Mouse (Mus musculus): ENCODE measurements around the gene Unc93b1. TPM values are rescaled to one million over a fixed set of nuclear protein-coding genes. Genes with fewer than 3 reads are reported as not detected.
A peak's percentile ranks its signal among the peaks of the same experiment; 100 is the strongest.

Unc93b1 gene
- total RNA-seq (2021), result 10 to 100 TPM; 15.0 to 16.3 TPM

DNA sequence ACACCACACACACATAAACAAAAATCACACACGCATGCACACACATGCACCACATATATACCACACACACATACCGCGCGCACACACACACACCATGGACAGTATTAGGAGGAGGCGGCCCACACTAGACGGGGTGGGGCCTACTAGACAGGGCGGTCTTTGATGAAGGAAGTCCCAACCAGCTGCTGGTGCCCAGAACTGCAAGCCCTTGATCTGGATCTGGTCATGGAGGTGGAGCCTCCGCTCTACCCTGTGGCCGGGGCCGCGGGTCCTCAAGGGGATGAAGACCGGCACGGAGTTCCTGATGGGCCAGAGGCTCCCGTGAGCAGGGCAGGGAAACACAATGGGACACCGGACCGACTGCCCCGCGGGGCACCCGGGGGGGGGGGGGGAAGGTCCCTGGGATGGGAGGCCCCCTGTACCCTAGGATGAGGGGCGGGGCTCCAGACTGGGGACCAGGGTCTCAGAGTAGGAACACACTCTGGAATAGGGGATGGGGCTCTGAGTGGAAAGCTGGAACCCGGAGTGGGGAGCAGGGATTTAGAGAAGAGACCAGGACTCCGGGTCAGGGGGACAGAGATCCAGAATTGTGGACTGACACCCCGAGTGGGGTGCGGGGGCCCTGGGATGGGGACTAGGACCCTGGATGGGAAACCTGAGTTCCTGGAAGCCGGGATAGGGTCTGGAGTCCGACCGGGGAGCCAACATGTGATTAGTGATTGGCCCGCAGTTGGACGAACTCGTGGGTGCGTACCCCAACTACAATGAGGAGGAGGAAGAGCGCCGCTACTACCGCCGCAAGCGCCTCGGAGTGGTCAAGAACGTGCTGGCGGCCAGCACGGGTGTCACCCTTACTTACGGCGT lies at the start of gene Unc93b1:
TSS of gene Unc93b1 (plus strand) at position 155 of the 864 bp plus-strand sequence.
- peak in 1 of 2 experiments; percentile 86 for DNase-seq (ENCODE audit: extremely low spot score in 1 of 2, low spot score in 2 of 2)
- intact Hi-C loops (cut with DNase I), result no loop called here

DNA sequence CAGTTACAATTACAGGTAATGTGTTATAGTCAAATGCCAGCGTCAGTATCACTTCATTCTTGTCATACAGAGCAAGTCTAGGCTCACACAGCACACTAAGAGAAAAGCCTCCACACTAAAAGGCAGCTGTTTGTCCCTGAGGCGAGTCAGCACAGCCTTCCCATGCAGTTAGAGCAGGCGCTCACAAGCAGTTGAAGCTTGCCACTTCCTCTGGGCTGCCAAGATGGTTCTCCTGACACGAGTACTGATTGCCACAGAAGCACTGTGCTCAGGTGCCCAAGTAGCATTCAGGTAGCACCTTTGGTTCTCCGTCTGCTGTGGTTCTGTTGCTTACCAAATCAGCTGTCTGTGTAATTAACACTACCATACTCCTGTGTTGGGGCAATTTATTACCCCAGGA lies 45.9 kb upstream of the Unc93b1 start:
- DNase-seq (ENCODE audit: extremely low spot score in 1 of 2, low spot score in 2 of 2), result no peak
- intact Hi-C loops (cut with DNase I), result no loop called here

DNA sequence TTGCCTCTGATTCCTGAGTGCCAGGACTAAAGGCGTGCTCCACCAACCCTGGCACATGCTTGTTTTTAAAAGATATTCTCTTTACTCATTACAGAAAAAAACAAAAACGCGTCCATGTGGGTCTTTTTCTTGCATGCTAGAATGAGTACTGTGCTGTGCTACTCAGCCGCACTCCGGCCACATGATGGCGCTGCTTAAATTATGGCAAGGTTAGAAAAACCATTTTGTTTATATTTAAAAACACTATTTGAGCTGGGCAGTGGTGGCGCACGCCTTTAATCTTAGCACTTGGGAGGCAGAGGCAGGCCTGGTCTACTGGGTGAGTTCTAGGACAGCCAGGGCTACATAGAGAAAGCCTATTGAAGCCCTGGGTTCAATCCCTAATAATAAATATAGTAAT lies 44.8 kb upstream of the Unc93b1 start:
- no peak for DNase-seq (ENCODE audit: extremely low spot score in 1 of 2, low spot score in 2 of 2)
- intact Hi-C loops (cut with DNase I), result no loop called here

GRCm38 (mm10) chr19:3893545-3894116 lies 41.4 kb upstream of the Unc93b1 start:
- DNase-seq (ENCODE audit: extremely low spot score in 1 of 2, low spot score in 2 of 2), result no peak
- intact Hi-C loops (cut with DNase I), result no loop called here

GRCm38 (mm10) chr19:3894294-3894693 lies 40.7 kb upstream of the Unc93b1 start:
- DNase-seq (ENCODE audit: extremely low spot score in 1 of 2, low spot score in 2 of 2), result no peak
- intact Hi-C loops (cut with DNase I), result no loop called here

DNA sequence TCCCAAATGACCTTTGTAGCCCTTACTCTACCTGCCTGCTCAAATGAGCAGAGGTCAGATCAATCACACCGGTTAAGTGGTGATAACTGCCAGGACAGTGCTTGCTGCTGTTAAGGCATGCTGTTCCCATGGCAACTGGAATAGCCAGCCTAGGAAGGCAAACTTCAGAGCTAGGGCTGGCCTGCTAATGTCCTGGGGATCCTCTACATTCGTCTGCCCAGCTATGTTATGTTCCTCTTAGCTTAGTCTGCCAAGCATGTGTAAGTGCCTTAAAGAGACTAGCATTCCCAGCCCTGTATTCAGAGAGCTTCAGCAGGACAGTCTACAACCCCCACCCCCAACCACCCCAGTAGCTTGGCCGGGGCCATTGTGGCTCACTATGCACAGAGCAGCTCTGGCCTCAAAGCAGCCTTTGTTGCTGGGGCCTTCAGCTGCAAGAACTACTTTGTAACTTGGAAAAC lies 39.8 kb upstream of the Unc93b1 start:
- intact Hi-C loops (cut with DNase I), result no loop called here
- no peak for DNase-seq (ENCODE audit: extremely low spot score in 1 of 2, low spot score in 2 of 2)

DNA sequence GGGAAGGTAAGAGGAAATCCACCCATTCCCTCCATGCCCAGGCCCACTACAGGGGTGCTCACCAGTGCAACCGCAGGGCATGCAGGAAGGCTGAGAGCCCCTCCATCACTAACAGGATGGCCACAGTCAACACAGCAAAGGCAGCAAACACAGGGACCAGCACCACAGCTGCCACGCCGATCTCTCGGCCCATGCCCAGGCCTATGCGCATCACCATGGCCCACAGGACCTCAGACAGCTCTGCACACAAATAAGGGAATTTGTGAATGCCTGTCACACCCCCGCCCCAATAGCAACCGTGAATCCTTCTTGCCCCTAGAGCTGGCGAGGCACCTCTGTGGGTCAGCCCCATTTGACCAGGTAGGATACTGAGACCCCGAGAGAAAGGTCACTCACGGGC lies 38.8 kb upstream of the Unc93b1 start:
- intact Hi-C loops (cut with DNase I), result no loop called here
- DNase-seq (ENCODE audit: extremely low spot score in 1 of 2, low spot score in 2 of 2), result no peak

DNA sequence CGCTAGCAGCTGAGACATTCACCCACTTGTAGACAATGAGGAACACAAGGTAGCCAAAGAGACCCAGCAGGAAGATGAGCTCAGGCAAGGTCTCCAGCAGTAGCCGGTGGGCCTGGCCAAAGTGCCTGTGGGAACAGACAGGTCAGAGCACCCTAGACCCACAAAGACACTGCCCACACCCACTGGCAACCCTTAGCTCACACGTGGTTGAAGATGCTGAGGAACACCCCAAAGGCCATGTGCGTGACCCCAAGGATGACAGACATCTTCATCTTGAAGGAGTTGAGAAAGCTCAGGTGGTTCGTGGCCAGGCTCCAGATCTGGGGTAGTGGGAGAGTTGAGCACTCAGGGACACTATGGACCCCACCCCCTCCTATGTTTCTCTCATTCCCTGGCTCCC lies 37.4 kb upstream of the Unc93b1 start:
- intact Hi-C loops (cut with DNase I), result no loop called here
- DNase-seq (ENCODE audit: extremely low spot score in 1 of 2, low spot score in 2 of 2), result no peak

- intact Hi-C loops (cut with DNase I), result no loop called here
- no peak for DNase-seq (ENCODE audit: extremely low spot score in 1 of 2, low spot score in 2 of 2)
Measured at GRCm38 (mm10) chr19:3898952-3899351, 36.0 kb upstream of the Unc93b1 start.

- DNase-seq (ENCODE audit: extremely low spot score in 1 of 2, low spot score in 2 of 2), result no peak
- intact Hi-C loops (cut with DNase I), result no loop called here
Measured at GRCm38 (mm10) chr19:3899618-3900017, 35.4 kb upstream of the Unc93b1 start.

GRCm38 (mm10) chr19:3902966-3903365 lies 32.0 kb upstream of the Unc93b1 start:
- intact Hi-C loops (cut with DNase I), result no loop called here

DNA sequence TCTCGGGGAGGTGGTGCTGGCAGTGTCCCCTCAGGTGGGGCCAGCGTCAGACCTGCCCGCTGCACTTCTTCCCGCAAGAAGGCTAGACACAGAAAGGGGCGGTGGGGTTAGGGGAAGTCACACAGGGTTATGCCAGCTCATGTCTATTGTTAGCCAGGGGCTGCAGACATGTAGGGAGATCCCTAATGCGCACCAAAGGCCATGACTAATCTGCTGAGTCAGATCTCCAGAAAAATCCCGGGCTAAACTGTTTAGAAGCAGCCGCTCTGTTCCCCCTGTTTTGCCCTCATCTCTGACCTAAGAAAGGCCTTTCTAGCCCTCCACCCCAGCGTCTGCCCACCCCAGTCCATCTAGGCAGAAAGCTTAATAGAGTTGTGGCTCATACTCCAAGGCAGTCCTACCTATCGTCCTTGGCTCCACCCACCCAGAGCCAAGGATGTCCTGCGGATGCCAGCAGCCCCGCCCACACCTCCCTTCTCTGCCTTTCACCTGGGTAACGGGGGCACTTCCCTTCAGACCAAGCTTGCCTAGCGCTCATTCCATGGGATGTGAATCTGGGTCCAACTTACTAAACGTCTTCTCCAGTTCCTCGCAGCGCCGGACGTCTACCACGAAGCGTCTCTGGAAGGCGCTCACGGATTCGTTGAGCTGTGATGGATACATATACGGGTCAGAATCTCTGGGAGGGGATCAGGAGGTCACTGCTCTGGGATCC lies 31.2 kb upstream of the Unc93b1 start:
- intact Hi-C loops (cut with DNase I), result no loop called here
- no peak for DNase-seq (ENCODE audit: extremely low spot score in 1 of 2, low spot score in 2 of 2)

More at GRCm38 (mm10) chr19:3902966-3903365, 32.0 kb upstream of the Unc93b1 start:
- no peak for DNase-seq (ENCODE audit: extremely low spot score in 1 of 2, low spot score in 2 of 2)

GRCm38 (mm10) chr19:3904363-3904675 lies 30.7 kb upstream of the Unc93b1 start:
- DNase-seq (ENCODE audit: extremely low spot score in 1 of 2, low spot score in 2 of 2), result no peak
- intact Hi-C loops (cut with DNase I), result no loop called here

- intact Hi-C loops (cut with DNase I), result no loop called here
- DNase-seq (ENCODE audit: extremely low spot score in 1 of 2, low spot score in 2 of 2), result no peak
Measured at GRCm38 (mm10) chr19:3905261-3905969, 29.6 kb upstream of the Unc93b1 start.

DNA sequence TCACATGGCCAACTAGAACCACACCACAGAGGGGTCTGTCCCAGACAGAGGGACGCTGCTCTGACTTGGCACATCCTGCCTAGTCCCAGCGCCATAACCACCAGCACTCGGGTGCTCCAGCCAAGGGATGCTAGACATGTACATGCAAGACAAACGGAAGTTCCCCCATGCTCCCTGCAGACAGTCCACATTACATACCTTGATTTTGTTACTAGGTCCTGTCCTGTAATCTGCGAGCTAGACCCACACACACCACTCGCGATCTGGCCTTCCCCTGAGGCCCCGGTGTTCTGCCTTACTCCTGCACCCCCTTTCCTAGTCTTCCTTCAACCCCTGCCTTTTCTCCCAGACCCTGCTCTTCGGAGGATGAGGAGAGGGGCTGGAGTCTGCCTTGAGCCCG lies 28.7 kb upstream of the Unc93b1 start:
- intact Hi-C loops (cut with DNase I), result no loop called here
- no peak for DNase-seq (ENCODE audit: extremely low spot score in 1 of 2, low spot score in 2 of 2)

DNA sequence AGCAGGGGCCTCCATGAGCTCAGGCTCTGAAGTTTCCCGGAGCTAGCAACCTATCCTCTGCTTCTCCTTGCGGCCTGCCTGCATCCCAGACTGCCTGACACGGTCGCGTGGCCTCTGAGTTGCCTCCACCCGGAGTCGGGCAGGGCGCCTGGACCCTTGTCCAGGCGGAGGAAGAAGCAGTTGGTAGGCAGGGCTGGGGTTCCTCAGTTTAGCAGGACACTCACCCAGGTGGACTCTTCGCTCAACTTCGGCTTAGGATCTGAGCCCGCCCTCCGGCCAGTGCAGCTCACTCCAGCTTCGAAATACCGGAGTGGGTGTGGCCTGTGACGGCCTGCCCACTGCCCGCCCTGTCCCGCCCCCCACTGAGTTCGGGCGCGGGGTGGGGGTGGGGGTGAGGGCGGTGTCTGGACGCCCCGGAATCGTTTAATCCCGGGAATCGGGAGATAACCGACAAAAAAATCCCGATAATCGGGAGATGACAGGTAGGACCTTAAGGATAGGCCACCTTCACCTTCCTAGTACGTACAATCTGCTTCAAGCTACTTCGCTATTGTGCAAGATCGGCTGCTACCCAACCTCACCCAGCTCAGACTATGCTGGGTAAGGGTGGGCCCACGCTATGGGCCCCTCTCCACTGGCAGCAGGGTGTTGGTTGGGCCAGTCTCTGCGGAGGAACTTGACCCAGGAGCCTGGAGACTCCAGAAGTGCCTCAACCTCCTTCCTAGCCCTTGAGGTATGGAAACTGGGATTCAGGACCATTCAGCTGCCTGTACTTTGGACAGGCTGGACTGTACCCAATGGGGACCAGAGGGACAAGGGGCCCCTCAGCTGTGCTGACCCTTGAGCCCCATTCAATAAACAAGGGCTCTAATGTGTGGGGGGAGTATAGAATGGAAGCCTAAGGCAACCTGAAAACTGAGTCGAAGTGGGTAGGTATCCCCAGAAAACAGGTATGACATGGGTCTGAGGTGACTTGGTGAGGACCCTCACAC lies 27.9 kb upstream of the Unc93b1 start, which contains the start of gene Tcirg1:
TSS of gene Tcirg1 (minus strand) at position 339 of the 992 bp plus-strand sequence.
- intact Hi-C loops (cut with DNase I), result no loop called here
- peak in 1 of 2 experiments; percentile 85 for DNase-seq (ENCODE audit: extremely low spot score in 1 of 2, low spot score in 2 of 2)

DNA sequence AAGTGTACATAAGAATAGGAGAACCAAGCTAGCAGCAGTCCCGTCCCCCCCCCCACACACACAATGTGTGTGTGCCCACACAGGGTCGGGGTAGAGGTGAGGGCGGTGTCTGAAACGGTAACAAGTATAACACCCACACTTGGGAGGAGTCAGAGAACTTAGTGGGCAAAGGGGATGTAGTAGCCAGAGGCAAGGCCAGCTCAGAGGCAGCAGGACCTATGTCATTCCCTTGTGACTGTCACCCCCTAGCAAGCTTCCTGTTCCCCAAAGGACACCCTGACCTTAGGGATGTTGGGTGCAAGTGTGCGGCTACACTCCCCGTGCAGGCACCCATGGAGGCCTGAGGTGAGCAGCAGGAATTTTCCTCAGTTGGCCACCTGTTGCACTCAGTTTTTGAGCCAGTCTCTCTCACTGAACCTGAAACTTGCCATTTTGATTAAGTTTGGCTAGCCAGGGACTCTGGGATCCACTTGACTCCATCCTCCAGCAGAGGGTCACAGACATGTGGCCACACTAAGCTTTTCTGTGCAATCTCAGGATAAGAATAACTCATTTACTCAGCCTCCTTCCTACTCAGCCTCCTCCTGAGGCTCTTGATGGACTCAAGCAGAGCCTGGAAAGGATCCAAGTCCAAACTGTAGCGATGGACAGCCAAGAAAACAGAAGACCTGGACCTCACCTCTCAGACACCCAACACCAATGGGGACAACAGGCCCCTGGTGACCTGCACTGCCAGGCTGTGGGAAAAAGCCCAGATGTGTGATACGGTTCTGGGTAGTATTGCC lies 26.9 kb upstream of the Unc93b1 start:
- DNase-seq (ENCODE audit: extremely low spot score in 1 of 2, low spot score in 2 of 2), result no peak
- intact Hi-C loops (cut with DNase I), result no loop called here

Measured in left cerebral cortex, postnatal 10 days (tissue).